Mouse (Mus musculus): ENCODE data around the gene Trak1. TPM values are rescaled to one million over a fixed set of nuclear protein-coding genes. Genes with fewer than 3 reads are reported as not detected.
"Not testable (repeated sequence)": the region's sequence is repeated elsewhere in the genome, so short reads cannot be mapped to it uniquely, and the experiment has no call there.

The Trak1 gene
- polyA plus RNA-seq, 1 experiment from 2014 or later: 11.6 TPM

DNA sequence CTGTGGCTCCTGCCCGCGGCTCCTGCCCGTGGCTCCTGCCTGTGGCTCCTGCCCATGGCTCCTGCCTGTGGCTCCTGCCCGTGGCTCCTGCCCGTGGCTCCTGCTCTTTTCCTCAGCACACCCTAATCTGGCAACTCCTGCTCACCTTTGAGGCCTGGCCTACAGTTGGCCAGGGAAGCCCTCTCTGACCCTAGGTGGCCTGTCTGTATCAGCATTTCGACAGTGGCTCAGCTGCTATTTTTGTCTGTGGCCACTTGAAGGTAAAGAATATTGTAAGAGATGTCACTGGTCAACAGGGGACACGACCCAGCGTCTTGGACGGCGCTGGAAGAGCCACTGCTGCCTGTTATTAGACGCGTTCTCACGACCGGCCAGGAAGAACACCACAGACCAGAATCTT, 24.7 kb downstream of the Trak1 start:
- no peak overlapping the region for H3K4me3 ChIP-seq (replicated peaks; ENCODE audit: low read depth, low read length)
- no peak overlapping the region for H3K4me2 ChIP-seq (ENCODE audit: low read length)
- 96% methylated on average over 14 of the region's 14 CpGs for WGBS
- H3K36me3 ChIP-seq (ENCODE audit: insufficient read depth, low read length): no peaks in the 10 kb centered on the region
- DNase-seq (ENCODE audit: low spot score) (no peak), ATAC-seq (replicated peaks; ENCODE audit: low FRiP score, low read depth) (no peak)
- no peaks in the 10 kb centered on the region for H3K27me3 ChIP-seq (ENCODE audit: insufficient read depth, low read length)
- H3K9me3 ChIP-seq (replicated peaks; ENCODE audit: low read length): no peaks in the 10 kb centered on the region
- no peak for TF ChIP-seq CTCF (IDR thresholded peaks at IDR 0.05; ENCODE audit: low read depth)
- H3K9ac ChIP-seq (ENCODE audit: low read depth, low read length): no peak overlapping the region
- no peak overlapping the region for H3K27ac ChIP-seq
- H3K4me1 ChIP-seq (replicated peaks; ENCODE audit: insufficient read depth, low read length): peaks cover 6% of the 10 kb centered on the region

DNA sequence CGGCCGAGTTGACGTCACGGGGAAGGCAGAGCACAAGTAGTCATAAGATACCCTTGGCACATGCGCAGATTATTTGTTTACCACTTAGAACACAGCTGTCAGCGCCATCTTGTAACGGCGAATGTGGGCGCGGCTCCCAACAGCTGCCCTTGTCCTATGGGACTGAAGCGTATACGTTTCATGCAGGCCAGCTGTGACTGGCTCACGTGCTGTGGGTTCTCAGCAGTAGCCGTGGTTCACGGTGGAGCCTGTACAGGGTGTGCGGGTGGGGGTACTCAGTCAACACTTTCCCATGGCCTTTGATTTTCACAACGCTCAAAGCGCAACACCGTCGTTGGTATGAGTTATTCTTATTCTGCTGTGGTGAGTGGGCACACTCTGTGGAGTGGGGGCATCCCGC, 31.0 kb downstream of the Trak1 start:
- H3K4me2 ChIP-seq (ENCODE audit: low read length); H3K27ac ChIP-seq; H3K4me3 ChIP-seq (replicated peaks; ENCODE audit: low read depth, low read length); H3K9ac ChIP-seq (ENCODE audit: low read depth, low read length); H3K4me1 ChIP-seq (replicated peaks; ENCODE audit: insufficient read depth, low read length); H3K9me3 ChIP-seq (replicated peaks; ENCODE audit: low read length); H3K36me3 ChIP-seq (ENCODE audit: insufficient read depth, low read length); ATAC-seq (replicated peaks; ENCODE audit: low FRiP score, low read depth); H3K27me3 ChIP-seq (ENCODE audit: insufficient read depth, low read length); DNase-seq (ENCODE audit: low spot score): not testable (repeated sequence)
- WGBS: 96% methylated on average over 16 of the region's 21 CpGs

DNA sequence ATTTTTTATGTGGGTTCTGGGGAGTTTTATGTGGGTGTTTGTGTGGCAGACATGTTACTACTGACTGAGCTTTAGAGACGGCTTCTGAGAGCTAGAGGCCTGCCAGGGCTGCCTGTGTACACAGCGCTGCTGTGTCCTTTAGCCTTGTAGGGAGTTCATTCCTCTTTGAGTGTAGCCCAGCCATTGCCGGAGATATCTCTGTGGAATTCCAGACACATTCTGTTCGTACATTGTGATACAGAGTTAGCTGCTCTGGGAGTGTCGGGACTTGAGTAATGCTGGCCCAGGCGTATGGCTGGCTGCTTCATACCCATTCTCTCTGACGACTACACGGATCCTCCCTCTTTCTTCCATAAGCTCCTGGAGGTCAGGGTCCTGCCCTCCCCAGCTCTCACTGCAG, 31.9 kb downstream of the Trak1 start:
- H3K4me2 ChIP-seq (ENCODE audit: low read length): no peak overlapping the region
- DNase-seq (ENCODE audit: low spot score): no peak
- H3K36me3 ChIP-seq (ENCODE audit: insufficient read depth, low read length): 0 out of 2 replicates have a peak, but pooled peaks cover 3% of the 10 kb centered on the region
- WGBS: 78% methylated on average over 8 of the region's 8 CpGs
- H3K9ac ChIP-seq (ENCODE audit: low read depth, low read length): no peak overlapping the region
- no peak overlapping the region for H3K4me3 ChIP-seq (replicated peaks; ENCODE audit: low read depth, low read length)
- H3K9me3 ChIP-seq (replicated peaks; ENCODE audit: low read length): no peaks in the 10 kb centered on the region
- no peak for ATAC-seq (replicated peaks; ENCODE audit: low FRiP score, low read depth)
- no peaks in the 10 kb centered on the region for H3K27me3 ChIP-seq (ENCODE audit: insufficient read depth, low read length)
- TF ChIP-seq CTCF (IDR thresholded peaks at IDR 0.05; ENCODE audit: low read depth): no peak
- H3K27ac ChIP-seq: no peak overlapping the region
- H3K4me1 ChIP-seq (replicated peaks; ENCODE audit: insufficient read depth, low read length): peaks cover 7% of the 10 kb centered on the region; the same call in 1 of the 2 replicates

GRCm38 (mm10) chr9:121330065-121330464, 32.8 kb downstream of the Trak1 start:
- TF ChIP-seq CTCF (IDR thresholded peaks at IDR 0.05; ENCODE audit: low read depth): no peak
- 93% methylated on average over 5 of the region's 5 CpGs for WGBS
- Histone ChIP-seq H3K4me2 (ENCODE audit: low read length) (no peak overlapping the region), H3K4me3 (replicated peaks; ENCODE audit: low read depth, low read length) (no peak overlapping the region), H3K9ac (ENCODE audit: low read depth, low read length) (no peak overlapping the region), H3K36me3 (ENCODE audit: insufficient read depth, low read length) (0 out of 2 replicates have a peak, but pooled peaks cover 3% of the 10 kb centered on the region), H3K27ac (no peak overlapping the region), H3K9me3 (replicated peaks; ENCODE audit: low read length) (no peaks in the 10 kb centered on the region), H3K27me3 (ENCODE audit: insufficient read depth, low read length) (no peaks in the 10 kb centered on the region), H3K4me1 (replicated peaks; ENCODE audit: insufficient read depth, low read length) (peaks cover 7% of the 10 kb centered on the region; the same call in 1 of the 2 replicates)
- ATAC-seq (replicated peaks; ENCODE audit: low FRiP score, low read depth): no peak
- DNase-seq (ENCODE audit: low spot score): no peak

GRCm38 (mm10) chr9:121331438-121331837, 34.1 kb downstream of the Trak1 start:
- Histone ChIP-seq H3K9ac (ENCODE audit: low read depth, low read length) (no peak overlapping the region), H3K4me3 (replicated peaks; ENCODE audit: low read depth, low read length) (no peak overlapping the region), H3K27me3 (ENCODE audit: insufficient read depth, low read length) (no peaks in the 10 kb centered on the region), H3K4me2 (ENCODE audit: low read length) (no peak overlapping the region), H3K4me1 (replicated peaks; ENCODE audit: insufficient read depth, low read length) (peaks cover 11% of the 10 kb centered on the region; the same call in 1 of the 2 replicates), H3K27ac (peak overlapping the region; percentile 78; the same call in 1 of the 2 replicates), H3K9me3 (replicated peaks; ENCODE audit: low read length) (no peaks in the 10 kb centered on the region), H3K36me3 (ENCODE audit: insufficient read depth, low read length) (0 out of 2 replicates have a peak, but pooled peaks cover 3% of the 10 kb centered on the region)
- ATAC-seq (replicated peaks; ENCODE audit: low FRiP score, low read depth) (no peak; the same call in 1 of the 2 replicates), DNase-seq (ENCODE audit: low spot score) (peak; percentile 43)
- WGBS: 21% methylated on average over 5 of the region's 5 CpGs
- TF ChIP-seq CTCF (IDR thresholded peaks at IDR 0.05; ENCODE audit: low read depth): no peak

DNA sequence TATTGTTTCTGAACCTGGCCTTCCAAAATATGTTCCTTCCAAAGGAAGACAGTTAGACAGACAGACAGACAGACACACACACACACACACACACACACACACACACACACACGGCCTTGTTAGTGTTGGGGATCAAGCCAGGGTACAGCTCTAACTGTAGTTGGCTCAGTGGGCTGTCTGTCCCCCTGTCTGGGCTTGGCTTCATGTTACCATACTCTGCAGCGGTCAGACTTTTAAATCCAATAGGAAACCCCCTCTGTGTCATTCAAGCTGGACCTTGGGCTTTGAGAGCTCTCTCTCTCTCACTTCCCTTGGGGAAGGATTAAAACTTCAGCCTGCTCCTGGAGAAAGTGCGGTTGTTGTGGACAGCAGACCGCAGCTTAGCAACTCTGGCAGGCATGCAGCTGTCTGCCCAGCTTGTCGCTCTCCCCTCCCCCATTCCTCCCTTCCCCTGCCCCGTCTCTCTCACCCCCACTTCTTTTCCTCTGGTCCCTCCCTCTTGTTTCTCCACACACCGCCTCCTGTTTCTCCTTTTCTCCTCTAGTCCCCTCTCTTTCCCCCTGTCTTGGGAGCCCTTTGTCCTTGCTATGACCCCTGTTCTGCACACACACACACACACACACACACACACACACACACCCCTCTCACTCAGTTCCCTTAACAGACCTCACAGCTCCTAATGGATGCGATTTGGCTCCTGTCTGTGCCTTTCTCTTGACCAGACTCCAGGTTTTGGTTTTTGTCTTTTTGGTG, 34.8 kb downstream of the Trak1 start:
- Histone ChIP-seq H3K27me3 (ENCODE audit: insufficient read depth, low read length) (no peaks in the 10 kb centered on the region), H3K4me2 (ENCODE audit: low read length) (peak overlapping the region; percentile 28), H3K36me3 (ENCODE audit: insufficient read depth, low read length) (0 out of 2 replicates have a peak, but pooled peaks cover 3% of the 10 kb centered on the region), H3K9me3 (replicated peaks; ENCODE audit: low read length) (no peaks in the 10 kb centered on the region), H3K9ac (ENCODE audit: low read depth, low read length) (no peak overlapping the region), H3K27ac (peak overlapping the region; percentile 78), H3K4me1 (replicated peaks; ENCODE audit: insufficient read depth, low read length) (peaks cover 15% of the 10 kb centered on the region; the same call in 1 of the 2 replicates), H3K4me3 (replicated peaks; ENCODE audit: low read depth, low read length) (no peak overlapping the region)
- ATAC-seq (replicated peaks; ENCODE audit: low FRiP score, low read depth): peak; percentile 70
- no peak for TF ChIP-seq CTCF (IDR thresholded peaks at IDR 0.05; ENCODE audit: low read depth)
- peak; percentile 95 for DNase-seq (ENCODE audit: low spot score)
- WGBS: 2% methylated on average over 8 of the region's 8 CpGs
